Comparison of ENCODE assay signal across 7 mouse cellular contexts in the genomic region with DNA sequence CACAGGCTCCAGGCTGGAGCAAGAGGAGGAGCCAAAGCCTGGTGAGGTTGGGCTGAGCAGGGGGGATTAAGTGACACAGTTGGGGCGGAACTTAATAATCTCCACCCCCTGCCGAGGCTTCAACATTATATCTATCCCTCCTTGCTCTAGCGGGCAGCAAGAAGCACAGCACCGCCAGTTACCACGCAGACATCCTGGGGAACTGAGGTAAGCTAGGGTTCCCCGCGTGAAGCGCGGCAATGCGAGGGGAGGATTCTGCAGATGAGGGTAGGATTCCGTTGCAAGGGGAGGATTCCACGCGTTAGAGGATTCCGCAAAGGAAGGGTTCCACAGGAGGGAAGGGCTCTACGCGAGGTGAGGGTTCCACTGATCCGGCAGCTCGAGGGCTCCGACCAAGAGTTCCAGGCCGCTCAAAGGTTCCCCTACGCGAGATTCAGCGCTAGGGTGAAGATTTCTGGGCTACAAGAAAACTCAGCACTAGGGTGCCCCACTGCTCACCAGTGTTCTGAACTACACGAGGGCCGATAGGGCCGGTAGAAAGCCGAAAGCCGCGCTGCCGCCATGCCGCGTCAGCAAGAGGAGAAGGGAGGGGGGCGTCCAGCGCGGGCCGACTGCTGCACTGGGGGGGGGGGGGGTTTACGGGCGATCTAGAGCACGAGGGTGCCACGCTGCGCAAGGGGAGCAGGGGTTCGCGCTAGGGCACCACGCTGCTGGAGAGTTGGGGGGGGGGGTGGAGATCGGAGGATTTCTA. TPM values are rescaled to one million over a fixed set of nuclear protein-coding genes. Genes with fewer than 3 reads are reported as not detected.
DNase-seq lines count a peak whose midpoint lies in the region; ATAC-seq and TF ChIP-seq lines count a peak whose summit lies in the region.

No protein-coding gene starts in this region.

- peak overlapping the region; percentile 50 for H3K4me2 ChIP-seq in hindbrain, postnatal 0 days (ENCODE audit: low read depth, low read length)
- H3K4me2 ChIP-seq in limb, embryonic 13.5 days (replicated peaks), result peak overlapping the region; percentile 65
- peak overlapping the region; percentile 71 for H3K4me2 ChIP-seq in midbrain, embryonic 12.5 days (replicated peaks)

- peak; percentile 75 for ATAC-seq in hindbrain, postnatal 0 days
- peak; percentile 87 for ATAC-seq in limb, embryonic 13.5 days (ENCODE audit: low FRiP score, low read depth)
- ATAC-seq in midbrain, embryonic 12.5 days (ENCODE audit: low FRiP score, low read depth), result peak; percentile 82

- H3K9ac ChIP-seq in hindbrain, postnatal 0 days (replicated peaks; ENCODE audit: low read length), result peak overlapping the region; percentile 50
- H3K9ac ChIP-seq in limb, embryonic 13.5 days, result peak overlapping the region; percentile 81
- peak overlapping the region; percentile 58 for H3K9ac ChIP-seq in midbrain, embryonic 12.5 days (replicated peaks)

- DNase-seq in adipocyte (ENCODE audit: low spot score), result peak; percentile 87
- peak; percentile 81 for DNase-seq in cerebellum, adult 9-11 months
- DNase-seq in gastrocnemius, postnatal 10 days, result peak; percentile 58
- peak; percentile 74 for DNase-seq in hindbrain, postnatal 0 days (ENCODE audit: low spot score)
- DNase-seq in skeletal muscle tissue, adult 2 months (ENCODE audit: low read depth, low spot score), result peak; percentile 88

- no peaks in the 10 kb centered on the region for H3K9me3 ChIP-seq in hindbrain, postnatal 0 days (ENCODE audit: low read length)
- H3K9me3 ChIP-seq in limb, embryonic 13.5 days, result peaks cover 44% of the 10 kb centered on the region
- H3K9me3 ChIP-seq in midbrain, embryonic 12.5 days, result peaks cover 20% of the 10 kb centered on the region

- TF ChIP-seq CTCF in hindbrain, postnatal 0 days (IDR thresholded peaks at IDR 0.05; ENCODE audit: low read depth), result peak; percentile 18; the same call in 1 of the 2 replicates

- 60% methylated on average over 39 of the region's 45 CpGs for WGBS in hindbrain, postnatal 0 days
- 58% methylated on average over 40 of the region's 45 CpGs for WGBS in limb, embryonic 13.5 days
- 56% methylated on average over 43 of the region's 45 CpGs for WGBS in midbrain, embryonic 12.5 days

- H3K4me1 ChIP-seq in hindbrain, postnatal 0 days (ENCODE audit: insufficient read depth, low read length), result no peaks in the 10 kb centered on the region
- H3K4me1 ChIP-seq in limb, embryonic 13.5 days, result peaks cover 72% of the 10 kb centered on the region
- H3K4me1 ChIP-seq in midbrain, embryonic 12.5 days, result no peaks in the 10 kb centered on the region

- no peaks in the 10 kb centered on the region for H3K27me3 ChIP-seq in hindbrain, postnatal 0 days (ENCODE audit: insufficient read depth, low read length)
- H3K27me3 ChIP-seq in limb, embryonic 13.5 days, result no peaks in the 10 kb centered on the region
- peaks cover 6% of the 10 kb centered on the region; the same call in 1 of the 2 replicates for H3K27me3 ChIP-seq in midbrain, embryonic 12.5 days

- 0 out of 2 replicates have a peak overlapping the region, but pooled peaks have one; percentile 45 for H3K27ac ChIP-seq in hindbrain, postnatal 0 days
- peak overlapping the region; percentile 82 for H3K27ac ChIP-seq in limb, embryonic 13.5 days
- no peak overlapping the region for H3K27ac ChIP-seq in midbrain, embryonic 12.5 days (replicated peaks)

- peaks cover 5% of the 10 kb centered on the region; the same call in 1 of the 2 replicates for H3K36me3 ChIP-seq in hindbrain, postnatal 0 days (ENCODE audit: insufficient read depth, low read length)
- H3K36me3 ChIP-seq in limb, embryonic 13.5 days, result peaks cover 95% of the 10 kb centered on the region
- peaks cover 52% of the 10 kb centered on the region for H3K36me3 ChIP-seq in midbrain, embryonic 12.5 days

- peak overlapping the region; percentile 44 for H3K4me3 ChIP-seq in hindbrain, postnatal 0 days (ENCODE audit: low read length)
- H3K4me3 ChIP-seq in limb, embryonic 13.5 days, result peak overlapping the region; percentile 61
- H3K4me3 ChIP-seq in midbrain, embryonic 12.5 days, result peak overlapping the region; percentile 48

RNA-seq across cellular contexts. Expression of gene Igf2r, which starts 28.1 kb away (rescaled TPM):
- total RNA-seq in gastrocnemius, postnatal 10 days (2021), result 100 to 1,000 TPM in 1 of 2 experiments, 10 to 100 TPM in 1; 92.0 to 114 TPM
- total RNA-seq in hindbrain, postnatal 0 days (2014; rRNA removed), result 30.7 and 30.9 TPM in 2 replicates
- polyA plus RNA-seq in hindbrain, postnatal 0 days (2015; fragmentation: Nextera tagmentation; extraction: Ambion mirVana), result 4.2 and 4.7 TPM in 2 replicates
- polyA plus RNA-seq in limb, embryonic 13.5 days (2015; fragmentation: Nextera tagmentation; extraction: Ambion mirVana), result 48.7 and 51.5 TPM in 2 replicates
- 20.4 and 20.7 TPM in 2 replicates for polyA plus RNA-seq in midbrain, embryonic 12.5 days (2016; fragmentation: Nextera tagmentation; extraction: Ambion mirVana)
